Mouse (Mus musculus): ENCODE measurements around the gene Siglecg. TPM values are rescaled to one million over a fixed set of nuclear protein-coding genes. Genes with fewer than 3 reads are reported as not detected.
"Not testable (repeated sequence)": the region's sequence is repeated elsewhere in the genome, so short reads cannot be mapped to it uniquely, and the experiment has no call there.

Gene Siglecg
- polyA plus RNA-seq, 1 experiment from 2014 or later = 0.07 TPM

- Histone ChIP-seq H3K4me1 (replicated peaks; ENCODE audit: control insufficient read depth, insufficient read depth, low read length) (no peaks in the 10 kb centered on the region), H3K4me2 (replicated peaks; ENCODE audit: low read depth) (no peak overlapping the region), H3K4me3 (ENCODE audit: low read depth, low read length) (no peak overlapping the region), H3K9ac (ENCODE audit: low read depth, low read length) (no peak overlapping the region), H3K27ac (ENCODE audit: low read depth, low read length) (no peak overlapping the region), H3K27me3 (replicated peaks; ENCODE audit: control insufficient read depth, insufficient read depth, low read length) (no peaks in the 10 kb centered on the region), H3K9me3 (ENCODE audit: control insufficient read depth) (no peaks in the 10 kb centered on the region), H3K36me3 (ENCODE audit: control insufficient read depth, insufficient read depth) (no peaks in the 10 kb centered on the region)
- no peak for ATAC-seq
- TF ChIP-seq CTCF (IDR thresholded peaks at IDR 0.05; ENCODE audit: low read depth) = no peak
- WGBS = 81% methylated on average over 2 of the region's 2 CpGs
These were observed 8.5 kb upstream of the Siglecg start for GRCm38 (mm10) chr7:43399501-43399900.

DNA sequence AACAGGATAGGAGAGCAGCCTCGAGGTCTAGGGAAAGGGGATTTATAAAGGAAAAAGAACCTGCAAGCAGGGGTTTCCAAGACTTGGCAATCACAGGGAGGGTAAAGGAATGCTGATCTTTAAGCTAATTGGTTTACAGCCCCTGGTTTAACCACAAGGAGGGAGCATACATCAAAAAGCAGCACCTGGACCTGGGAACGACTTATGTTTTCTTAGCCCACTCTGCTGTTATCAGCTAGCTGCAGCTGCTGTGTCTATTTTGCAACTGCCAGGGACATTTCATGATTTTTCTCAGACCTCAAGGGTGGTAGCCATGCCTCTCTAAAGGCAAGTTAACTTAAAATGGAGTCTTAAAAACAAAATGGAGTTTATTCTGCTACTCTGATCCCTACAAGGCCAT, 5.3 kb upstream of the Siglecg start:
- no peak for ATAC-seq
- no peak overlapping the region for H3K27ac ChIP-seq (ENCODE audit: low read depth, low read length)
- H3K4me3 ChIP-seq (ENCODE audit: low read depth, low read length) = no peak overlapping the region
- no peaks in the 10 kb centered on the region for H3K36me3 ChIP-seq (ENCODE audit: control insufficient read depth, insufficient read depth)
- no peaks in the 10 kb centered on the region for H3K27me3 ChIP-seq (replicated peaks; ENCODE audit: control insufficient read depth, insufficient read depth, low read length)
- H3K9ac ChIP-seq (ENCODE audit: low read depth, low read length) = no peak overlapping the region
- TF ChIP-seq CTCF (IDR thresholded peaks at IDR 0.05; ENCODE audit: low read depth) = no peak
- no peaks in the 10 kb centered on the region for H3K9me3 ChIP-seq (ENCODE audit: control insufficient read depth)
- WGBS = 8% methylated on average over 2 of the region's 2 CpGs
- no peaks in the 10 kb centered on the region for H3K4me1 ChIP-seq (replicated peaks; ENCODE audit: control insufficient read depth, insufficient read depth, low read length)
- H3K4me2 ChIP-seq (replicated peaks; ENCODE audit: low read depth) = no peak overlapping the region

- no peak overlapping the region for H3K4me3 ChIP-seq (ENCODE audit: low read depth, low read length)
- WGBS = 75% methylated on average over 3 of the region's 3 CpGs
- TF ChIP-seq CTCF (IDR thresholded peaks at IDR 0.05; ENCODE audit: low read depth) = no peak
These were observed 431 bp upstream of the Siglecg start for GRCm38 (mm10) chr7:43407573-43407972.

DNA sequence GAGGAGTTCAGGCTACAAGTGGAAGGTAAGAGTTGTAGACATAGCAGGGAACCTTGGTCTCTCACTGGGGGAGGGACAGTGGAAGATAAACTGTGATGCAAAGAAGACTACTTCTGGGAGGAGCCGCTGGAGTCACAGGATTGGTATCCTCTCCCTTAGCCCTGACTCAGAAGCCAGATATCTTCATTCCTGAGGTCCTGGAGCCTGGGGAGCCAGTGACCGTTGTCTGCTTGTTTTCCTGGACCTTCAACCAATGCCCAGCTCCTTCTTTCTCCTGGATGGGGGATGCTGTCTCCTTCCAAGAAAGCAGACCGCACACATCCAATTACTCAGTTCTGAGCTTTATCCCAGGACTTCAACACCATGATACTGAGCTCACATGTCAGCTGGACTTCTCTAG, 1.1 kb downstream of the Siglecg start:
- no peaks in the 10 kb centered on the region for H3K9me3 ChIP-seq (ENCODE audit: control insufficient read depth)
- no peaks in the 10 kb centered on the region for H3K27me3 ChIP-seq (replicated peaks; ENCODE audit: control insufficient read depth, insufficient read depth, low read length)
- H3K9ac ChIP-seq (ENCODE audit: low read depth, low read length) = no peak overlapping the region
- no peaks in the 10 kb centered on the region for H3K4me1 ChIP-seq (replicated peaks; ENCODE audit: control insufficient read depth, insufficient read depth, low read length)
- H3K4me2 ChIP-seq (replicated peaks; ENCODE audit: low read depth) = no peak overlapping the region
- no peak for ATAC-seq
- no peak overlapping the region for H3K4me3 ChIP-seq (ENCODE audit: low read depth, low read length)
- no peaks in the 10 kb centered on the region for H3K36me3 ChIP-seq (ENCODE audit: control insufficient read depth, insufficient read depth)
- no peak overlapping the region for H3K27ac ChIP-seq (ENCODE audit: low read depth, low read length)
- TF ChIP-seq CTCF (IDR thresholded peaks at IDR 0.05; ENCODE audit: low read depth) = no peak
- 69% methylated on average over 3 of the region's 3 CpGs for WGBS

More at GRCm38 (mm10) chr7:43407573-43407972, 431 bp upstream of the Siglecg start:
- no peak overlapping the region for H3K4me2 ChIP-seq (replicated peaks; ENCODE audit: low read depth)
- no peaks in the 10 kb centered on the region for H3K27me3 ChIP-seq (replicated peaks; ENCODE audit: control insufficient read depth, insufficient read depth, low read length)
- ATAC-seq = no peak
- H3K27ac ChIP-seq (ENCODE audit: low read depth, low read length) = no peak overlapping the region
- H3K4me1 ChIP-seq (replicated peaks; ENCODE audit: control insufficient read depth, insufficient read depth, low read length) = no peaks in the 10 kb centered on the region
- no peak overlapping the region for H3K9ac ChIP-seq (ENCODE audit: low read depth, low read length)
- H3K9me3 ChIP-seq (ENCODE audit: control insufficient read depth) = no peaks in the 10 kb centered on the region
- no peaks in the 10 kb centered on the region for H3K36me3 ChIP-seq (ENCODE audit: control insufficient read depth, insufficient read depth)

DNA sequence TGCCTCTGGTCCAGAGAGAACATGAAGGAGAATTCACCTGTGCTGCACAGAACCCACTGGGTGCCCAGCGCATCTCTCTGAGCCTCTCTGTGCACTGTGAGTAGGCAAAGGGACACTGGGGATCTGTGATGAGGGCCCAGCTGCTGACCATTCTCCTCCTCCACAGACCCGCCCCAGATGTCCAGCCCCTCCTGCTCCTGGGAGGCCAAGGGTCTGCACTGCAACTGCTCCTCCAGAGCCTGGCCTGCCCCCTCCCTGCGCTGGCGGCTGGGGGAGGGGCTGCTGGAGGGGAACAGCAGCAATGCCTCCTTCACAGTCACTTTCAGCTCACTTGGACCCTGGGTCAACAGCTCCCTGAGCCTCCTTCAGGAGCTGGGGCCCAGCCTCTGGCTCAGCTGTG, 3.7 kb downstream of the Siglecg start:
- H3K4me3 ChIP-seq (ENCODE audit: low read depth, low read length); H3K4me1 ChIP-seq (replicated peaks; ENCODE audit: control insufficient read depth, insufficient read depth, low read length); H3K9me3 ChIP-seq (ENCODE audit: control insufficient read depth); H3K36me3 ChIP-seq (ENCODE audit: control insufficient read depth, insufficient read depth); H3K9ac ChIP-seq (ENCODE audit: low read depth, low read length); H3K4me2 ChIP-seq (replicated peaks; ENCODE audit: low read depth); H3K27me3 ChIP-seq (replicated peaks; ENCODE audit: control insufficient read depth, insufficient read depth, low read length); ATAC-seq; H3K27ac ChIP-seq (ENCODE audit: low read depth, low read length): not testable (repeated sequence)
- 32% methylated on average over 4 of the region's 4 CpGs for WGBS

- Histone ChIP-seq H3K27ac (ENCODE audit: low read depth, low read length) (no peak overlapping the region), H3K4me1 (replicated peaks; ENCODE audit: control insufficient read depth, insufficient read depth, low read length) (no peaks in the 10 kb centered on the region), H3K4me2 (replicated peaks; ENCODE audit: low read depth) (no peak overlapping the region), H3K36me3 (ENCODE audit: control insufficient read depth, insufficient read depth) (no peaks in the 10 kb centered on the region), H3K27me3 (replicated peaks; ENCODE audit: control insufficient read depth, insufficient read depth, low read length) (no peaks in the 10 kb centered on the region), H3K9me3 (ENCODE audit: control insufficient read depth) (no peaks in the 10 kb centered on the region), H3K4me3 (ENCODE audit: low read depth, low read length) (no peak overlapping the region), H3K9ac (ENCODE audit: low read depth, low read length) (no peak overlapping the region)
- 0 out of 2 replicates have a peak, but pooled peaks have one; percentile 14 for TF ChIP-seq CTCF (IDR thresholded peaks at IDR 0.05; ENCODE audit: low read depth)
- WGBS = 85% methylated on average over 10 of the region's 10 CpGs
- ATAC-seq = no peak
These were observed 9.3 kb downstream of the Siglecg start for GRCm38 (mm10) chr7:43417298-43417697.

GRCm38 (mm10) chr7:43422995-43423617, 15.1 kb downstream of the Siglecg start:
- H3K4me2 ChIP-seq (replicated peaks; ENCODE audit: low read depth) = 0 out of 2 replicates have a peak overlapping the region, but pooled peaks have one; percentile 24
- H3K4me1 ChIP-seq (replicated peaks; ENCODE audit: control insufficient read depth, insufficient read depth, low read length) = no peaks in the 10 kb centered on the region
- no peaks in the 10 kb centered on the region for H3K9me3 ChIP-seq (ENCODE audit: control insufficient read depth)
- H3K36me3 ChIP-seq (ENCODE audit: control insufficient read depth, insufficient read depth) = no peaks in the 10 kb centered on the region
- H3K4me3 ChIP-seq (ENCODE audit: low read depth, low read length) = no peak overlapping the region
- H3K9ac ChIP-seq (ENCODE audit: low read depth, low read length) = no peak overlapping the region
- 14% methylated on average over 11 of the region's 11 CpGs for WGBS
- no peaks in the 10 kb centered on the region for H3K27me3 ChIP-seq (replicated peaks; ENCODE audit: control insufficient read depth, insufficient read depth, low read length)
- H3K27ac ChIP-seq (ENCODE audit: low read depth, low read length) = no peak overlapping the region
- peak; percentile 64 for ATAC-seq
- peak; percentile 97 for TF ChIP-seq CTCF (IDR thresholded peaks at IDR 0.05; ENCODE audit: low read depth)

Measured in intestine, postnatal 0 days (tissue).